Mouse (Mus musculus) adrenal gland, postnatal 14 days (tissue): ENCODE measurements around the gene Lrrc57. TPM values are rescaled to one million over a fixed set of nuclear protein-coding genes. Genes with fewer than 3 reads are reported as not detected.
"Not testable (repeated sequence)": the region's sequence is repeated elsewhere in the genome, so short reads cannot be mapped to it uniquely, and the experiment has no call there.

Experiments
- DNase-seq: peaks from one replicate; pipeline ENCODE4 v3.0.0; 2021; ENCODE audit warnings: mixed read lengths
- total RNA-seq: library from RNA; stranded (reverse); gene quantifications from 2 replicates; pipeline ENCODE4 v1.2.3, GENCODE M21; 2021

Lrrc57 gene
- total RNA-seq, 1 experiment from 2014 or later = 13.5 TPM

GRCm38 (mm10) chr2:120606021-120606690 is 3.2 kb downstream of the Lrrc57 start:
- peak; percentile 24 for DNase-seq

GRCm38 (mm10) chr2:120599506-120599905 is 9.8 kb downstream of the Lrrc57 start:
- DNase-seq = no peak

GRCm38 (mm10) chr2:120597734-120598133 is 11.6 kb downstream of the Lrrc57 start:
- DNase-seq = no peak

GRCm38 (mm10) chr2:120592227-120592626 is 17.1 kb downstream of the Lrrc57 start:
- DNase-seq = no peak

GRCm38 (mm10) chr2:120589759-120590158 is 19.6 kb downstream of the Lrrc57 start:
- DNase-seq = no peak

GRCm38 (mm10) chr2:120578286-120578685 is 31.0 kb downstream of the Lrrc57 start:
- no peak for DNase-seq

GRCm38 (mm10) chr2:120577799-120578198 is 31.5 kb downstream of the Lrrc57 start:
- no peak for DNase-seq

- DNase-seq = no peak
These were observed 33.3 kb downstream of the Lrrc57 start for GRCm38 (mm10) chr2:120575978-120576377.

- no peak for DNase-seq
These were observed 34.2 kb downstream of the Lrrc57 start for GRCm38 (mm10) chr2:120575121-120575520.

- DNase-seq = not testable (repeated sequence)
These were observed 37.2 kb downstream of the Lrrc57 start for GRCm38 (mm10) chr2:120572161-120572560.

GRCm38 (mm10) chr2:120571081-120571480 is 38.2 kb downstream of the Lrrc57 start:
- DNase-seq = no peak

- DNase-seq = no peak
These were observed 41.5 kb downstream of the Lrrc57 start for GRCm38 (mm10) chr2:120567798-120568320.

GRCm38 (mm10) chr2:120566886-120567797 is 42.2 kb downstream of the Lrrc57 start, which contains the start of gene Snap23:
Gene Snap23, plus strand, starts transcription at chr2:120567671.
- peak; percentile 97 for DNase-seq

- DNase-seq = no peak
These were observed 44.0 kb downstream of the Lrrc57 start for GRCm38 (mm10) chr2:120565363-120565762.

GRCm38 (mm10) chr2:120564548-120565188 is 44.7 kb downstream of the Lrrc57 start:
- not testable (repeated sequence) for DNase-seq

GRCm38 (mm10) chr2:120563235-120563990 is 45.9 kb downstream of the Lrrc57 start, which contains the start of gene Zfp106:
Gene Zfp106, minus strand, starts transcription at chr2:120563843.
- DNase-seq = peak; percentile 93

- no peak for DNase-seq
These were observed 46.5 kb downstream of the Lrrc57 start for GRCm38 (mm10) chr2:120562859-120563234.

- no peak for DNase-seq
These were observed 47.8 kb downstream of the Lrrc57 start for GRCm38 (mm10) chr2:120561524-120561923.

- DNase-seq = no peak
These were observed 50.5 kb downstream of the Lrrc57 start for GRCm38 (mm10) chr2:120558813-120559212.

- DNase-seq = no peak
These were observed 52.5 kb downstream of the Lrrc57 start for GRCm38 (mm10) chr2:120556868-120557267.
